Mouse (Mus musculus): Measurements from ENCODE around the gene Gm8374. TPM values are rescaled to one million over a fixed set of nuclear protein-coding genes. Genes with fewer than 3 reads are reported as not detected.

Gm8374 gene
- polyA plus RNA-seq (2012; ENCODE audit: low replicate concordance): not detected in 2 replicates

DNA sequence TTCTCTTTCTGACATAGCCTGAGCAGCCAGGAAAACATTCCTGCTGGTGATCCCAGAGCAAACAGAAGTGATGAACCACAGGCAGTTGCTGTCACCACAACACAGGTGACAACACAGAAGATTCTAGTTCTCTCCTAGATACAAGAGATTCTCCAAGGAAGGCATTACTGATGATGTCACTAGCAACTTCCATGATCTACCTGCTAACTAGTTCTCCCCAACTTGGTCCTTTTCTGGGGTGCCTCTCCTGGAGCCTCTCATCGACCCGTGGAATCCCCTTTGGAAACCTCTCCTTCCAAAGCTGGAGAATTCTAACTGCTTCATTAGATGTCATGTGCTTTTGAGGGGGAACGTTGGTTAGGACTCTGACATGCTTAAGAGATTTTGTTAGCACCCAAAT is at the start of gene Gm8374:
Gene Gm8374 (minus strand): TSS at position 101 of the 400 bp plus-strand sequence.

DNA sequence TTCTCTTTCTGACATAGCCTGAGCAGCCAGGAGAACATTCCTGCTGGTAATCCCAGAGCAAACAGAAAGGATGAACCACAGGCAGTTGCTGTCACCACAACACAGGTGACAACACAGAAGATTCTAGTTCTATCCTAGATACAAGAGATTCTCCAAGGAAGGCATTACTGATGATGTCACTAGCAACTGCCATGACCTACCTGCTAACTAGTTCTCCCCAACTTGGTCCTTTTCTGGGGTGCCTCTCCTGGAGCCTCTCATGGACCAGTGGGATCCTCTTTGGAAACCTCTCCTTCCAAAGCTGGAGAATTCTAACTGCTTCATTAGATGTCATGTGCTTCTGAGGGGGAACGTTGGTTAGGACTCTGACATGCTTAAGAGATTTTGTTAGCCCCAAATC is 32.6 kb downstream of the Gm8374 start, which contains the start of gene Gm5797:
Gene Gm5797 (minus strand): TSS at position 101 of the 400 bp plus-strand sequence.

DNA sequence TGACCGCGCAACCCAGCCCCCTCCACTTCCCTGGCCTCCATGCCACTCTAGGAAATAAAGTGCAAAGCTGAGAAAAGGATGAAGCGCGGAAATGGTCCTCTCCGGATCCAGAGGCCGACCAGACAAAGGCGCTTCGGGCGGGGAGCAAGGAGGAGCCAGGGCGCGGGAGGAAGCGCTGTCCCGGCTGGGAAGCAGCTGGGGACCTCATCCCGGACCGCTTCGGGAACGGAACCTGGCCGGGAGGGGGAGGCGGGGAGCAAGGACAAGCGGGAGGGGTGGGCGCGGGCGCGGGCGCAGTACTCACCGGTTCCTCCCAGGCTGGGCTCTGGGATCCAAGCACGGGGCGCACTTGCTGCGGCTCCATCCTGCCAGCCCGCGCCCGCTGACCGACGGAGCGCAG is 50.3 kb downstream of the Gm8374 start, which contains the start of gene Gm3739:
Gene Gm3739 (minus strand): TSS at position 389 of the 400 bp plus-strand sequence.

Other genes with a start within 250 kb of the Gm8374 start
- not detected in 2 replicates for gene Gm6676, start 239.7 kb downstream of the Gm8374 start, polyA plus RNA-seq (2012; ENCODE audit: low replicate concordance)
- not detected in 2 replicates for gene Gm3512, start 190.6 kb downstream of the Gm8374 start, polyA plus RNA-seq (2012; ENCODE audit: low replicate concordance)
- gene Gm16434, start 170.6 kb downstream of the Gm8374 start, polyA plus RNA-seq (2012; ENCODE audit: low replicate concordance): not detected in 2 replicates
- gene Gm3727, start 100.4 kb downstream of the Gm8374 start, polyA plus RNA-seq (2012; ENCODE audit: low replicate concordance): not detected in 2 replicates
- gene Gm3739, start 50.1 kb downstream of the Gm8374 start, polyA plus RNA-seq (2012; ENCODE audit: low replicate concordance): 0.13 TPM in 1 of 2 replicates, not detected in the other
- gene Gm5797, start 32.7 kb downstream of the Gm8374 start, polyA plus RNA-seq (2012; ENCODE audit: low replicate concordance): not detected in 2 replicates
- not detected in 2 replicates for gene Gm3755, start 85.8 kb upstream of the Gm8374 start, polyA plus RNA-seq (2012; ENCODE audit: low replicate concordance)
- not detected in 2 replicates for gene Gm3752, start 118.6 kb upstream of the Gm8374 start, polyA plus RNA-seq (2012; ENCODE audit: low replicate concordance)
- gene Gm3558, start 203.4 kb upstream of the Gm8374 start, polyA plus RNA-seq (2012; ENCODE audit: low replicate concordance): not detected in 2 replicates
- not detected in 2 replicates for gene Gm10338, start 230.5 kb upstream of the Gm8374 start, polyA plus RNA-seq (2012; ENCODE audit: low replicate concordance)